Mouse (Mus musculus): ENCODE results near the gene Slc22a14.

- TF ChIP-seq CTCF (IDR thresholded peaks at IDR 0.05; ENCODE audit: low read depth, low read length) (no peak), POLR2A (IDR thresholded peaks at IDR 0.05; ENCODE audit: extremely low read depth, insufficient read depth, low read length) (no peak)
These were observed 24.9 kb upstream of the Slc22a14 start for GRCm38 (mm10) chr9:119390214-119390613.
